Mouse (Mus musculus): ENCODE measurements around the gene Unc5a. TPM values are rescaled to one million over a fixed set of nuclear protein-coding genes. Genes with fewer than 3 reads are reported as not detected.

Unc5a gene
- polyA plus RNA-seq, 1 experiment from 2014 or later = 12.3 TPM

GRCm38 (mm10) chr13:55017898-55018599 lies 68.8 kb downstream of the Unc5a start:
- Histone ChIP-seq H3K4me3 (ENCODE audit: low read length) (no peak overlapping the region), H3K9me3 (ENCODE audit: control insufficient read depth, low read length) (no peaks in the 10 kb centered on the region), H3K36me3 (ENCODE audit: control insufficient read depth, insufficient read depth, low read length) (no peaks in the 10 kb centered on the region), H3K27me3 (replicated peaks; ENCODE audit: control insufficient read depth, insufficient read depth, low read length) (no peaks in the 10 kb centered on the region), H3K4me2 (ENCODE audit: low read length) (no peak overlapping the region), H3K4me1 (ENCODE audit: control insufficient read depth, insufficient read depth, low read depth, low read length) (0 out of 2 replicates have a peak, but pooled peaks cover 2% of the 10 kb centered on the region), H3K9ac (ENCODE audit: low read depth, low read length) (no peak overlapping the region), H3K27ac (ENCODE audit: low read depth, low read length) (no peak overlapping the region)
- WGBS = 81% methylated on average over 8 of the region's 8 CpGs
- no peak for ATAC-seq

- Histone ChIP-seq H3K9ac (ENCODE audit: low read depth, low read length) (no peak overlapping the region), H3K9me3 (ENCODE audit: control insufficient read depth, low read length) (no peaks in the 10 kb centered on the region), H3K4me2 (ENCODE audit: low read length) (no peak overlapping the region), H3K4me1 (ENCODE audit: control insufficient read depth, insufficient read depth, low read depth, low read length) (0 out of 2 replicates have a peak, but pooled peaks cover 2% of the 10 kb centered on the region), H3K27ac (ENCODE audit: low read depth, low read length) (no peak overlapping the region), H3K27me3 (replicated peaks; ENCODE audit: control insufficient read depth, insufficient read depth, low read length) (no peaks in the 10 kb centered on the region), H3K4me3 (ENCODE audit: low read length) (no peak overlapping the region), H3K36me3 (ENCODE audit: control insufficient read depth, insufficient read depth, low read length) (no peaks in the 10 kb centered on the region)
- WGBS = 88% methylated on average over 9 of the region's 9 CpGs
- ATAC-seq = no peak
Observed at GRCm38 (mm10) chr13:55018700-55019099, 69.5 kb downstream of the Unc5a start.

GRCm38 (mm10) chr13:55019181-55019580 lies 70.0 kb downstream of the Unc5a start:
- Histone ChIP-seq H3K4me3 (ENCODE audit: low read length) (no peak overlapping the region), H3K27ac (ENCODE audit: low read depth, low read length) (no peak overlapping the region), H3K4me2 (ENCODE audit: low read length) (no peak overlapping the region), H3K27me3 (replicated peaks; ENCODE audit: control insufficient read depth, insufficient read depth, low read length) (no peaks in the 10 kb centered on the region), H3K9ac (ENCODE audit: low read depth, low read length) (no peak overlapping the region), H3K36me3 (ENCODE audit: control insufficient read depth, insufficient read depth, low read length) (no peaks in the 10 kb centered on the region), H3K4me1 (ENCODE audit: control insufficient read depth, insufficient read depth, low read depth, low read length) (no peaks in the 10 kb centered on the region), H3K9me3 (ENCODE audit: control insufficient read depth, low read length) (no peaks in the 10 kb centered on the region)
- WGBS = 58% methylated on average over 3 of the region's 3 CpGs
- no peak for ATAC-seq

GRCm38 (mm10) chr13:55020051-55020450 lies 70.8 kb downstream of the Unc5a start:
- H3K27me3 ChIP-seq (replicated peaks; ENCODE audit: control insufficient read depth, insufficient read depth, low read length) = no peaks in the 10 kb centered on the region
- no peak overlapping the region for H3K4me2 ChIP-seq (ENCODE audit: low read length)
- H3K27ac ChIP-seq (ENCODE audit: low read depth, low read length) = no peak overlapping the region
- no peak for ATAC-seq
- H3K9me3 ChIP-seq (ENCODE audit: control insufficient read depth, low read length) = no peaks in the 10 kb centered on the region
- H3K4me3 ChIP-seq (ENCODE audit: low read length) = no peak overlapping the region
- no peaks in the 10 kb centered on the region for H3K36me3 ChIP-seq (ENCODE audit: control insufficient read depth, insufficient read depth, low read length)
- no peaks in the 10 kb centered on the region for H3K4me1 ChIP-seq (ENCODE audit: control insufficient read depth, insufficient read depth, low read depth, low read length)
- WGBS = 90% methylated on average over 4 of the region's 4 CpGs
- H3K9ac ChIP-seq (ENCODE audit: low read depth, low read length) = no peak overlapping the region

- no peak for ATAC-seq
- no peak within 1 kb of the TSS for H3K27ac ChIP-seq (ENCODE audit: low read depth, low read length)
- H3K4me3 ChIP-seq (ENCODE audit: low read length) = no peak within 1 kb of the TSS
- no peak within 1 kb of the TSS for H3K4me2 ChIP-seq (ENCODE audit: low read length)
- H3K4me1 ChIP-seq (ENCODE audit: control insufficient read depth, insufficient read depth, low read depth, low read length) = no peaks in the 10 kb centered on the region
- H3K9me3 ChIP-seq (ENCODE audit: control insufficient read depth, low read length) = 0 out of 2 replicates have a peak, but pooled peaks cover 2% of the 10 kb centered on the region
- no peak within 1 kb of the TSS for H3K9ac ChIP-seq (ENCODE audit: low read depth, low read length)
- H3K36me3 ChIP-seq (ENCODE audit: control insufficient read depth, insufficient read depth, low read length) = no peaks in the 10 kb centered on the region
- WGBS = 92% methylated on average over 13 of the region's 13 CpGs
- H3K27me3 ChIP-seq (replicated peaks; ENCODE audit: control insufficient read depth, insufficient read depth, low read length) = no peaks in the 10 kb centered on the region
Observed at GRCm38 (mm10) chr13:55021194-55021779, 72.1 kb downstream of the Unc5a start, which contains the start of gene Hk3. Hk3 (minus strand) TSS chr13:55021385.

GRCm38 (mm10) chr13:55022256-55022655 lies 73.0 kb downstream of the Unc5a start:
- H3K4me1 ChIP-seq (ENCODE audit: control insufficient read depth, insufficient read depth, low read depth, low read length) = no peaks in the 10 kb centered on the region
- 40% methylated on average over 4 of the region's 4 CpGs for WGBS

GRCm38 (mm10) chr13:55022715-55023114 lies 73.5 kb downstream of the Unc5a start:
- no peaks in the 10 kb centered on the region for H3K36me3 ChIP-seq (ENCODE audit: control insufficient read depth, insufficient read depth, low read length)
- 78% methylated on average over 9 of the region's 9 CpGs for WGBS
- H3K4me2 ChIP-seq (ENCODE audit: low read length) = no peak overlapping the region
- H3K27ac ChIP-seq (ENCODE audit: low read depth, low read length) = no peak overlapping the region
- no peaks in the 10 kb centered on the region for H3K27me3 ChIP-seq (replicated peaks; ENCODE audit: control insufficient read depth, insufficient read depth, low read length)
- H3K9ac ChIP-seq (ENCODE audit: low read depth, low read length) = no peak overlapping the region
- ATAC-seq = no peak
- H3K9me3 ChIP-seq (ENCODE audit: control insufficient read depth, low read length) = 0 out of 2 replicates have a peak, but pooled peaks cover 2% of the 10 kb centered on the region
- H3K4me1 ChIP-seq (ENCODE audit: control insufficient read depth, insufficient read depth, low read depth, low read length) = no peaks in the 10 kb centered on the region
- H3K4me3 ChIP-seq (ENCODE audit: low read length) = no peak overlapping the region

More at GRCm38 (mm10) chr13:55022256-55022655, 73.0 kb downstream of the Unc5a start:
- H3K27ac ChIP-seq (ENCODE audit: low read depth, low read length) = no peak overlapping the region
- no peaks in the 10 kb centered on the region for H3K36me3 ChIP-seq (ENCODE audit: control insufficient read depth, insufficient read depth, low read length)
- no peak overlapping the region for H3K4me2 ChIP-seq (ENCODE audit: low read length)
- H3K9me3 ChIP-seq (ENCODE audit: control insufficient read depth, low read length) = 0 out of 2 replicates have a peak, but pooled peaks cover 2% of the 10 kb centered on the region
- H3K4me3 ChIP-seq (ENCODE audit: low read length) = no peak overlapping the region
- ATAC-seq = no peak
- no peak overlapping the region for H3K9ac ChIP-seq (ENCODE audit: low read depth, low read length)
- H3K27me3 ChIP-seq (replicated peaks; ENCODE audit: control insufficient read depth, insufficient read depth, low read length) = no peaks in the 10 kb centered on the region

GRCm38 (mm10) chr13:55024215-55024614 lies 75.0 kb downstream of the Unc5a start:
- no peaks in the 10 kb centered on the region for H3K36me3 ChIP-seq (ENCODE audit: control insufficient read depth, insufficient read depth, low read length)
- H3K9ac ChIP-seq (ENCODE audit: low read depth, low read length) = no peak overlapping the region
- no peaks in the 10 kb centered on the region for H3K27me3 ChIP-seq (replicated peaks; ENCODE audit: control insufficient read depth, insufficient read depth, low read length)
- H3K27ac ChIP-seq (ENCODE audit: low read depth, low read length) = no peak overlapping the region
- no peaks in the 10 kb centered on the region for H3K4me1 ChIP-seq (ENCODE audit: control insufficient read depth, insufficient read depth, low read depth, low read length)
- no peak for ATAC-seq
- WGBS = 98% methylated on average over 2 of the region's 2 CpGs
- no peak overlapping the region for H3K4me2 ChIP-seq (ENCODE audit: low read length)
- H3K4me3 ChIP-seq (ENCODE audit: low read length) = no peak overlapping the region
- 0 out of 2 replicates have a peak, but pooled peaks cover 2% of the 10 kb centered on the region for H3K9me3 ChIP-seq (ENCODE audit: control insufficient read depth, low read length)

- Histone ChIP-seq H3K36me3 (ENCODE audit: control insufficient read depth, insufficient read depth, low read length) (peaks cover 7% of the 10 kb centered on the region), H3K9ac (ENCODE audit: low read depth, low read length) (no peak overlapping the region), H3K27ac (ENCODE audit: low read depth, low read length) (no peak overlapping the region), H3K27me3 (replicated peaks; ENCODE audit: control insufficient read depth, insufficient read depth, low read length) (no peaks in the 10 kb centered on the region), H3K9me3 (ENCODE audit: control insufficient read depth, low read length) (no peaks in the 10 kb centered on the region), H3K4me2 (ENCODE audit: low read length) (no peak overlapping the region), H3K4me3 (ENCODE audit: low read length) (no peak overlapping the region), H3K4me1 (ENCODE audit: control insufficient read depth, insufficient read depth, low read depth, low read length) (no peaks in the 10 kb centered on the region)
- 95% methylated on average over 2 of the region's 2 CpGs for WGBS
- no peak for ATAC-seq
Observed at GRCm38 (mm10) chr13:55040016-55040415, 90.8 kb downstream of the Unc5a start.

All from hindbrain, embryonic 16.5 days (tissue).